Mouse (Mus musculus) forebrain, embryonic 10.5 days (tissue): ENCODE results near the gene Ehmt2. TPM values are rescaled to one million over a fixed set of nuclear protein-coding genes. Genes with fewer than 3 reads are reported as not detected.
A peak's percentile ranks its signal among the peaks of the same experiment; 100 is the strongest.

Source experiments
- DNase-seq: peaks from one replicate; pipeline ENCODE4 v3.0.0-alpha.2; 2017; ENCODE audit warnings: low spot score; ENCODE audit errors: extremely low spot score
- H3K27ac ChIP-seq: fragments of 300-500 bp; sonication (generic); 2 replicates; pipeline ENCODE4 v1.5.1; 2016; ENCODE audit warnings: mild to moderate bottlenecking
- H3K27me3 ChIP-seq: fragments of 300-500 bp; sonication (generic); 2 replicates; pipeline ENCODE4 v1.6.1; 2016; ENCODE audit warnings: mild to moderate bottlenecking; ENCODE audit not compliant: poor library complexity, severe bottlenecking
- H3K36me3 ChIP-seq: fragments of 300-500 bp; sonication (generic); replicated peaks from 2 replicates; pipeline ENCODE4 v1.6.1; 2016; ENCODE audit warnings: mild to moderate bottlenecking, moderate library complexity
- H3K4me1 ChIP-seq: fragments of 300-500 bp; sonication (generic); 2 replicates; pipeline ENCODE4 v1.6.1; 2016
- H3K4me3 ChIP-seq: fragments of 300-500 bp; sonication (generic); 2 replicates; pipeline ENCODE4 v1.5.1; 2016; ENCODE audit warnings: mild to moderate bottlenecking, moderate library complexity
- H3K9me3 ChIP-seq: fragments of 300-500 bp; sonication (generic); 2 replicates; pipeline ENCODE4 v1.6.1; 2016; ENCODE audit warnings: mild to moderate bottlenecking, moderate library complexity
- WGBS: fragments of 180-500 bp; shearing (Covaris S2); methylation state at CpG from one replicate; pipeline ENCODE4 v1.1.7; 2016; 5-methylcytosine and 5-hydroxymethylcytosine counted together
- polyA plus RNA-seq: library from polyadenylated mRNA; unstranded; fragments of >200 nt; fragmentation: Nextera tagmentation; extraction: Ambion mirVana; gene quantifications from 2 replicates; pipeline ENCODE4 v1.2.1, GENCODE M21; 2016

Ehmt2 gene
- 93.3 and 98.8 TPM in 2 replicates for polyA plus RNA-seq

GRCm38 (mm10) chr17:34898160-34898586 lies at the start of gene Ehmt2, which contains the start of gene C2:
Gene Ehmt2 (plus strand): TSS chr17:34898469.
Gene C2 (minus strand): TSS chr17:34898265.
- H3K4me1 ChIP-seq = peaks cover 67% of the 10 kb centered on the region
- no peaks in the 10 kb centered on the region for H3K27me3 ChIP-seq
- H3K36me3 ChIP-seq = peaks cover 45% of the 10 kb centered on the region
- peak within 1 kb of the TSS; percentile 100 for H3K27ac ChIP-seq
- under 1% methylated on average over 38 of the region's 44 CpGs for WGBS
- peaks cover 8% of the 10 kb centered on the region; the same call in 1 of the 2 replicates for H3K9me3 ChIP-seq
- DNase-seq = peak; percentile 82
- H3K4me3 ChIP-seq = peak within 1 kb of the TSS; percentile 98

- Histone ChIP-seq H3K9me3 (no peaks in the 10 kb centered on the region), H3K27me3 (no peaks in the 10 kb centered on the region), H3K4me3 (peak within 1 kb of the TSS; percentile 72), H3K4me1 (peaks cover 31% of the 10 kb centered on the region), H3K27ac (peak within 1 kb of the TSS; percentile 87), H3K36me3 (peaks cover 66% of the 10 kb centered on the region)
- DNase-seq = peak; percentile 98
- under 1% methylated on average over 65 of the region's 65 CpGs for WGBS
These were observed 48.4 kb upstream of the Ehmt2 start, which contains the start of the genes Skiv2l and Nelfe for GRCm38 (mm10) chr17:34849722-34850516. Gene Skiv2l (minus strand): TSS chr17:34850210. Gene Nelfe (plus strand): TSS chr17:34850391.

GRCm38 (mm10) chr17:34850517-34851125 lies 47.6 kb upstream of the Ehmt2 start:
- H3K36me3 ChIP-seq = peaks cover 66% of the 10 kb centered on the region
- H3K4me1 ChIP-seq = peaks cover 31% of the 10 kb centered on the region
- H3K4me3 ChIP-seq = peak overlapping the region; percentile 72
- no peak for DNase-seq
- H3K9me3 ChIP-seq = no peaks in the 10 kb centered on the region
- peak overlapping the region; percentile 87 for H3K27ac ChIP-seq
- 2% methylated on average over 25 of the region's 25 CpGs for WGBS
- no peaks in the 10 kb centered on the region for H3K27me3 ChIP-seq

GRCm38 (mm10) chr17:34853511-34853910 lies 44.8 kb upstream of the Ehmt2 start:
- Histone ChIP-seq H3K9me3 (no peaks in the 10 kb centered on the region), H3K27me3 (no peaks in the 10 kb centered on the region), H3K4me3 (no peak overlapping the region), H3K4me1 (peaks cover 31% of the 10 kb centered on the region), H3K36me3 (peaks cover 65% of the 10 kb centered on the region), H3K27ac (no peak overlapping the region)
- WGBS = 80% methylated on average over 8 of the region's 8 CpGs
- no peak for DNase-seq

GRCm38 (mm10) chr17:34854761-34855160 lies 43.5 kb upstream of the Ehmt2 start:
- Histone ChIP-seq H3K27me3 (no peaks in the 10 kb centered on the region), H3K27ac (no peak overlapping the region), H3K4me3 (no peak overlapping the region), H3K9me3 (no peaks in the 10 kb centered on the region), H3K36me3 (peaks cover 65% of the 10 kb centered on the region), H3K4me1 (peaks cover 20% of the 10 kb centered on the region)
- no peak for DNase-seq
- WGBS = 88% methylated on average over 3 of the region's 3 CpGs

GRCm38 (mm10) chr17:34855825-34856224 lies 42.4 kb upstream of the Ehmt2 start:
- Histone ChIP-seq H3K4me1 (peaks cover 15% of the 10 kb centered on the region), H3K36me3 (peaks cover 65% of the 10 kb centered on the region), H3K27ac (no peak overlapping the region), H3K27me3 (no peaks in the 10 kb centered on the region), H3K9me3 (no peaks in the 10 kb centered on the region), H3K4me3 (no peak overlapping the region)
- DNase-seq = no peak
- 55% methylated on average over 3 of the region's 3 CpGs for WGBS

GRCm38 (mm10) chr17:34858670-34859069 lies 39.6 kb upstream of the Ehmt2 start:
- DNase-seq = no peak
- 86% methylated on average over 4 of the region's 4 CpGs for WGBS

GRCm38 (mm10) chr17:34860514-34860913 lies 37.8 kb upstream of the Ehmt2 start:
- H3K36me3 ChIP-seq = peaks cover 27% of the 10 kb centered on the region
- no peak for DNase-seq
- H3K4me3 ChIP-seq = no peak overlapping the region
- no peak overlapping the region for H3K27ac ChIP-seq
- peaks cover 3% of the 10 kb centered on the region; the same call in 1 of the 2 replicates for H3K4me1 ChIP-seq
- H3K27me3 ChIP-seq = no peaks in the 10 kb centered on the region
- H3K9me3 ChIP-seq = no peaks in the 10 kb centered on the region
- 87% methylated on average over 9 of the region's 9 CpGs for WGBS

More at GRCm38 (mm10) chr17:34858670-34859069, 39.6 kb upstream of the Ehmt2 start:
- H3K4me1 ChIP-seq = no peaks in the 10 kb centered on the region
- no peaks in the 10 kb centered on the region for H3K27me3 ChIP-seq
- no peak overlapping the region for H3K27ac ChIP-seq
- no peak overlapping the region for H3K4me3 ChIP-seq
- peaks cover 45% of the 10 kb centered on the region for H3K36me3 ChIP-seq
- H3K9me3 ChIP-seq = no peaks in the 10 kb centered on the region

- Histone ChIP-seq H3K27ac (no peak overlapping the region), H3K4me1 (peaks cover 3% of the 10 kb centered on the region; the same call in 1 of the 2 replicates), H3K36me3 (peaks cover 13% of the 10 kb centered on the region), H3K27me3 (no peaks in the 10 kb centered on the region), H3K4me3 (no peak overlapping the region), H3K9me3 (no peaks in the 10 kb centered on the region)
- WGBS = 75% methylated on average over 13 of the region's 13 CpGs
- DNase-seq = no peak
These were observed 36.4 kb upstream of the Ehmt2 start for GRCm38 (mm10) chr17:34861704-34862415.

GRCm38 (mm10) chr17:34862416-34863081 lies 35.7 kb upstream of the Ehmt2 start, which contains the start of gene Cfb:
Gene Cfb (minus strand): TSS chr17:34862518.
- Histone ChIP-seq H3K27ac (no peak within 1 kb of the TSS), H3K4me1 (peaks cover 3% of the 10 kb centered on the region; the same call in 1 of the 2 replicates), H3K9me3 (no peaks in the 10 kb centered on the region), H3K4me3 (no peak within 1 kb of the TSS), H3K27me3 (no peaks in the 10 kb centered on the region), H3K36me3 (peaks cover 6% of the 10 kb centered on the region)
- 74% methylated on average over 8 of the region's 8 CpGs for WGBS
- DNase-seq = no peak

- H3K27ac ChIP-seq = no peak overlapping the region
- H3K4me3 ChIP-seq = no peak overlapping the region
- H3K4me1 ChIP-seq = peaks cover 3% of the 10 kb centered on the region; the same call in 1 of the 2 replicates
- WGBS = 72% methylated on average over 7 of the region's 7 CpGs
- H3K36me3 ChIP-seq = no peaks in the 10 kb centered on the region
- no peak for DNase-seq
- H3K9me3 ChIP-seq = no peaks in the 10 kb centered on the region
- H3K27me3 ChIP-seq = no peaks in the 10 kb centered on the region
These were observed 32.3 kb upstream of the Ehmt2 start for GRCm38 (mm10) chr17:34865981-34866380.

GRCm38 (mm10) chr17:34874321-34874720 lies 23.9 kb upstream of the Ehmt2 start:
- 95% methylated on average over 6 of the region's 6 CpGs for WGBS
- no peak for DNase-seq
- peaks cover 2% of the 10 kb centered on the region for H3K4me1 ChIP-seq
- H3K9me3 ChIP-seq = no peaks in the 10 kb centered on the region
- no peaks in the 10 kb centered on the region for H3K36me3 ChIP-seq
- H3K27me3 ChIP-seq = no peaks in the 10 kb centered on the region
- no peak overlapping the region for H3K27ac ChIP-seq
- H3K4me3 ChIP-seq = no peak overlapping the region
